Mouse (Mus musculus) lung, postnatal 0 days (tissue): ENCODE measurements around the gene Cerk.

Experiments used
- CTCF ChIP-seq: IDR thresholded peaks from 2 replicates; pipeline ENCODE4 v1.5.1; 2016; ENCODE audit warnings: antibody characterized with exemption, mild to moderate bottlenecking
- EP300 ChIP-seq: IDR thresholded peaks from 2 replicates; pipeline ENCODE4 v1.6.1; 2016; ENCODE audit warnings: antibody characterized with exemption, mild to moderate bottlenecking, control low read depth

DNA sequence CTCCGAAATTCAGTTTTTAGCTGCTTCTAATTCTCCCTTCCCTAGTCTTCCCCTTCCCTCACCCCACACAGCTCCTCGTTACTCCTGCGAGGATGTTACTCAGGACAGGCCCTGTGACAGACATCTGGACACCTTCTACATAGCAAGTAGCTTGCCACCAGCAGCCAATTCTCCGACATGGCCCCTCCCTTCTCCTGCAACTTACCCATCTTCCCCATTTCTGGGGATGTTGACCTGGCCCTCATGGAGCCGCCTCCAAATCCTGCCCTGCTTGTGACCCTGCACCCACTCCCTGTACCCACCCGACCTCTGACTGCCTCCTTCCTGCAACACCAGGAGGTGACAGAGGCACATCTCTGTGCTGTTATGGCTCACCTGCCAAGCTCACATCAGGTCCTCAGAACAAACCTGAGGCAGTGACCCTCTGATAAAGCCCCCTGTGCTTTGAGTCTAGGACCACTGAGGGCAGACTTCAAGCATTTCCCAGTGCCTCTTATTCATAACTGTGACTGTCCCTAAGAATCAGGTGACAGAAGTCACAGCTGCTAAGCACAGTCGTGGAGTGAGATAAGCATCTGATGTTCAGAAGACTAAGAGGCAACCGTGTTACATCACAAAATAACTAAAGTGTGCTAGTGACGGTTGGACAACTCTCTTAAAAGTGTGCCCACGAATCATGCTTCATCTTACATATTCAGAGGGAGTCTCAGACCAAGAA, 18.0 kb downstream of the Cerk start:
- TF ChIP-seq CTCF (no peak), EP300 (no peak)
